ENCODE assay signal across 8 mouse cellular contexts in genomic region chr1:43264407-43264889, GRCm38 (mm10).
DNase-seq lines count a peak whose midpoint lies in the region; ATAC-seq and TF ChIP-seq lines count a peak whose summit lies in the region.

No protein-coding gene starts in this region.

- TF ChIP-seq CTCF in G1E (IDR thresholded peaks at IDR 0.05; ENCODE audit: low read depth, low read length), result peak; percentile 73
- peak; percentile 91 for TF ChIP-seq CTCF in lung, postnatal 0 days (IDR thresholded peaks at IDR 0.05)

- 27% methylated on average over 5 of the region's 5 CpGs for WGBS in hindbrain, embryonic 11.5 days
- 14% methylated on average over 5 of the region's 5 CpGs for WGBS in lung, postnatal 0 days

- TF ChIP-seq EP300 in lung, postnatal 0 days (IDR thresholded peaks at IDR 0.05), result no peak

- no peak overlapping the region for H3K4me2 ChIP-seq in hindbrain, embryonic 11.5 days (replicated peaks; ENCODE audit: low read depth, low read length)
- no peak overlapping the region for H3K4me2 ChIP-seq in lung, postnatal 0 days (replicated peaks; ENCODE audit: low read depth, low read length)

- H3K27ac ChIP-seq in hindbrain, embryonic 11.5 days (ENCODE audit: low read depth, low read length), result no peak overlapping the region
- no peak overlapping the region for H3K27ac ChIP-seq in lung, postnatal 0 days (ENCODE audit: low read length)

- H3K4me3 ChIP-seq in G1E (ENCODE audit: low read depth, low read length), result no peak overlapping the region; the same call in 1 of the 2 replicates
- H3K4me3 ChIP-seq in hindbrain, embryonic 11.5 days (ENCODE audit: low read depth, low read length), result no peak overlapping the region
- H3K4me3 ChIP-seq in lung, postnatal 0 days (ENCODE audit: low read depth, low read length), result no peak overlapping the region

- no peak overlapping the region for H3K9ac ChIP-seq in hindbrain, embryonic 11.5 days (ENCODE audit: low read depth, low read length)
- H3K9ac ChIP-seq in lung, postnatal 0 days (replicated peaks; ENCODE audit: low read depth), result no peak overlapping the region

- no peaks in the 10 kb centered on the region for H3K36me3 ChIP-seq in G1E (replicated peaks)
- H3K36me3 ChIP-seq in hindbrain, embryonic 11.5 days (ENCODE audit: control insufficient read depth, insufficient read depth, low read length), result no peaks in the 10 kb centered on the region
- no peaks in the 10 kb centered on the region for H3K36me3 ChIP-seq in lung, postnatal 0 days (ENCODE audit: insufficient read depth, low read length)

- H3K9me3 ChIP-seq in G1E (replicated peaks), result no peaks in the 10 kb centered on the region
- no peaks in the 10 kb centered on the region for H3K9me3 ChIP-seq in hindbrain, embryonic 11.5 days (ENCODE audit: control insufficient read depth, low read length)
- H3K9me3 ChIP-seq in lung, postnatal 0 days (ENCODE audit: low read length), result no peaks in the 10 kb centered on the region

- H3K27me3 ChIP-seq in G1E (ENCODE audit: insufficient read depth, low read length), result peaks cover 5% of the 10 kb centered on the region
- no peaks in the 10 kb centered on the region for H3K27me3 ChIP-seq in hindbrain, embryonic 11.5 days (ENCODE audit: control insufficient read depth, insufficient read depth, low read length)
- H3K27me3 ChIP-seq in lung, postnatal 0 days (replicated peaks; ENCODE audit: insufficient read depth, low read length), result no peaks in the 10 kb centered on the region

- DNase-seq in G1E (ENCODE audit: low spot score), result peak; percentile 34
- peak; percentile 55 to 64 for DNase-seq in cerebellum, adult 18-20 months
- peak; percentile 70 to 95 for DNase-seq in frontal cortex, adult 2 months (ENCODE audit: extremely low spot score in 1 of 2, low spot score in 1 of 2)
- peak; percentile 82 for DNase-seq in hindbrain, embryonic 11.5 days (ENCODE audit: low spot score)
- peak; percentile 80 for DNase-seq in layer of hippocampus, adult 9-10 months (ENCODE audit: low spot score)
- DNase-seq in lung, postnatal 0 days (ENCODE audit: low spot score), result peak; percentile 68
- peak; percentile 33 for DNase-seq in ovary, postnatal 36 days (ENCODE audit: low spot score)
- DNase-seq in thymus, postnatal 14 days, result peak; percentile 68

- peaks cover 9% of the 10 kb centered on the region for H3K4me1 ChIP-seq in G1E (ENCODE audit: insufficient read depth, low read depth, low read length)
- no peaks in the 10 kb centered on the region for H3K4me1 ChIP-seq in hindbrain, embryonic 11.5 days (replicated peaks; ENCODE audit: control insufficient read depth, insufficient read depth, low read length)
- no peaks in the 10 kb centered on the region for H3K4me1 ChIP-seq in lung, postnatal 0 days (ENCODE audit: insufficient read depth, low read depth, low read length)

- ATAC-seq in G1E (ENCODE audit: extremely low read depth, insufficient number of reproducible peaks, low FRiP score, poor library complexity, severe bottlenecking), result peak; percentile 69; the same call in 1 of the 2 replicates
- ATAC-seq in hindbrain, embryonic 11.5 days (ENCODE audit: low FRiP score), result peak; percentile 22; the same call in 1 of the 2 replicates
- ATAC-seq in lung, postnatal 0 days, result peak; percentile 23
